Mouse (Mus musculus) forebrain, embryonic 13.5 days (tissue): ENCODE results near the gene Rnf128. TPM values are rescaled to one million over a fixed set of nuclear protein-coding genes. Genes with fewer than 3 reads are reported as not detected.

Experiments used
- ATAC-seq: fragments of 200-750 bp; cut with Nextera tagmentation; 2 replicates; pipeline ENCODE4 v1.8.0; 2017
- H3K27ac ChIP-seq: fragments of 300-500 bp; sonication (generic); 2 replicates; pipeline ENCODE4 v1.5.1; 2015; ENCODE audit warnings: inconsistent platforms, mild to moderate bottlenecking, moderate library complexity
- H3K27me3 ChIP-seq: fragments of 300-500 bp; sonication (generic); 2 replicates; pipeline ENCODE4 v1.6.1; 2015; ENCODE audit warnings: mild to moderate bottlenecking, inconsistent platforms
- H3K36me3 ChIP-seq: fragments of 300-500 bp; sonication (generic); 2 replicates; pipeline ENCODE4 v1.6.1; 2015; ENCODE audit warnings: mild to moderate bottlenecking, inconsistent platforms; ENCODE audit not compliant: poor library complexity, severe bottlenecking
- H3K4me1 ChIP-seq: fragments of 300-500 bp; sonication (generic); 2 replicates; pipeline ENCODE4 v1.6.1; 2015; ENCODE audit warnings: inconsistent platforms
- H3K4me2 ChIP-seq: fragments of 300-500 bp; sonication (generic); 2 replicates; pipeline ENCODE4 v1.6.1; 2015; ENCODE audit warnings: inconsistent platforms, mild to moderate bottlenecking, moderate library complexity
- H3K4me3 ChIP-seq: fragments of 300-500 bp; sonication (generic); 2 replicates; pipeline ENCODE4 v1.5.1; 2015; ENCODE audit warnings: mild to moderate bottlenecking, inconsistent platforms
- H3K9ac ChIP-seq: fragments of 300-500 bp; sonication (generic); 2 replicates; pipeline ENCODE4 v1.6.1; 2015; ENCODE audit warnings: mild to moderate bottlenecking, inconsistent platforms
- H3K9me3 ChIP-seq: fragments of 300-500 bp; sonication (generic); replicated peaks from 2 replicates; pipeline ENCODE4 v1.6.1; 2016; ENCODE audit warnings: inconsistent platforms
- WGBS: fragments of 180-500 bp; shearing (Covaris S2); methylation state at CpG from one replicate; pipeline ENCODE4 v1.1.7; 2015; 5-methylcytosine and 5-hydroxymethylcytosine counted together
- polyA plus RNA-seq: library from polyadenylated mRNA; unstranded; fragments of >200 nt; fragmentation: Nextera tagmentation; extraction: Ambion mirVana; gene quantifications from 2 replicates; pipeline ENCODE4 v1.2.1, GENCODE M21; 2015

Rnf128 gene
- polyA plus RNA-seq: 1.1 and 1.5 TPM in 2 replicates

GRCm38 (mm10) chrX:139562925-139563461 lies at the start of gene Rnf128:
TSS of gene Rnf128 (plus strand) at chrX:139563316.
- no peak within 1 kb of the TSS for H3K27ac ChIP-seq
- ATAC-seq: no peak
- no peaks in the 10 kb centered on the region for H3K36me3 ChIP-seq
- no peak within 1 kb of the TSS for H3K4me2 ChIP-seq
- H3K9me3 ChIP-seq: no peaks in the 10 kb centered on the region
- no peaks in the 10 kb centered on the region for H3K4me1 ChIP-seq
- 87% methylated on average over 8 of the region's 8 CpGs for WGBS
- 0 out of 2 replicates have a peak, but pooled peaks cover 4% of the 10 kb centered on the region for H3K27me3 ChIP-seq
- no peak within 1 kb of the TSS for H3K9ac ChIP-seq
- no peak within 1 kb of the TSS for H3K4me3 ChIP-seq

GRCm38 (mm10) chrX:139516156-139516555 lies 47.0 kb upstream of the Rnf128 start:
- ATAC-seq: no peak
- Histone ChIP-seq H3K27ac (no peak overlapping the region), H3K4me3 (no peak overlapping the region)

DNA sequence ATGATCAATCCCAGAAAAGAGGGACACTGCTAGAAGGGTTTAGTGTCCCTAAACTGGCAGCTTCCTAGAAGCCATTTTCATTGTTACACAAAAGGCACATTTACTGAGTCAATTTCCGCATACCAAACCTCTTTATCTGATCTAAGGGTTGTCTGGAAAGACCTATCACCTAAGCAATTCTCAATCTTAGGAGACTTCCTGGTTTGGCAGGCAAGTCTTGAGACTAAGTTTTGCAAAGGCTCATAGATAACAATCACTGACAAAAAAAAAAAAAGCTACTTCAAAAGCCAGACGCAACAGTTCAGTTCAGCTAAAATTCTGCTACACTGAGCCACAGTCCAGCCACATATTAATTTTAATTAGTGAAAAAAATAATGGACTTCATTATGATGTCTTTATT lies 43.9 kb upstream of the Rnf128 start:
- Histone ChIP-seq H3K9me3 (no peaks in the 10 kb centered on the region), H3K27ac (no peak overlapping the region), H3K27me3 (no peaks in the 10 kb centered on the region), H3K4me3 (no peak overlapping the region), H3K36me3 (no peaks in the 10 kb centered on the region), H3K4me1 (no peaks in the 10 kb centered on the region), H3K4me2 (no peak overlapping the region), H3K9ac (no peak overlapping the region)
- WGBS: 84% methylated on average over 2 of the region's 2 CpGs
- no peak for ATAC-seq

More at GRCm38 (mm10) chrX:139516156-139516555, 47.0 kb upstream of the Rnf128 start:
- H3K36me3 ChIP-seq: no peaks in the 10 kb centered on the region
- WGBS: 88% methylated on average over 2 of the region's 2 CpGs
- no peaks in the 10 kb centered on the region for H3K27me3 ChIP-seq
- no peak overlapping the region for H3K4me2 ChIP-seq
- no peaks in the 10 kb centered on the region for H3K9me3 ChIP-seq
- no peak overlapping the region for H3K9ac ChIP-seq
- H3K4me1 ChIP-seq: no peaks in the 10 kb centered on the region

DNA sequence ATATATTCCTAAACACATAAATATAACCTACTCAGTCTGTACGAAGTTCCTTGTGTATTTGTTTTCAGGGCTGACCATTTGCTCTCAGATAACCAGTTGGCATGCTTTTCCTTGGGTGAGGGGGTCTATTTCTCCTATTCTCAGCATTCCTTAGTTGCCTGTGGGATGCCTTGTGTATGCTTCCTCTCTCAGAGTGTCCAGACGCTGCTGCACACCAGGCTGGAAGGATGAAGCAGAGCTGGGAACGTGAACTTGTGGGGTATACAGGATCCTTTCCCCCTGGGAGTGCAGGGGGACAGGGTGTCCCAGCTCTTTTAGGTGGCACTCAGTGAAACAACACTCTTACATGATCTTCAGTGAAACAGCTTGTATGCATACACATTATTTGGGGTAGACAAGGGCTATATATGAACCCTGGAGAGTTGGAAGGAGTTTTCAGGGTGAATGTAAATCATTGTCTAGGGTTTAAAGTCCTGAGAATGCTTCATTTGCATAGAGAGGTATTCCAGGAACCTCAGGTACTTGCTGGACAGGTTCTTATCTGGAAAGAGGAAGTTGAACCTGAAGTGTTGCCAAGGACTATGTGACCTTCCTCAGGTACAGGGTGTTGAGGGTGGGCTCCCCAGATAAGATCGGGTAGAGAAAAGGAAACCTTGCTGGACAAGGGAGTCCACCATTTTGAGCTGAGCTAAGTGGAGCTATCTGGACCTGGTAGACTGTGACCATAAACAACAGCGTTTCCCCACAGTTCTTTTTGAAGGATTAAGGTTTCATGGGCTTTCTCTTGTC lies 38.6 kb upstream of the Rnf128 start:
- Histone ChIP-seq H3K4me2 (no peak overlapping the region), H3K9me3 (no peaks in the 10 kb centered on the region), H3K9ac (no peak overlapping the region), H3K36me3 (no peaks in the 10 kb centered on the region), H3K27me3 (no peaks in the 10 kb centered on the region), H3K27ac (no peak overlapping the region), H3K4me1 (no peaks in the 10 kb centered on the region), H3K4me3 (no peak overlapping the region)
- ATAC-seq: no peak
- 81% methylated on average over 5 of the region's 5 CpGs for WGBS

DNA sequence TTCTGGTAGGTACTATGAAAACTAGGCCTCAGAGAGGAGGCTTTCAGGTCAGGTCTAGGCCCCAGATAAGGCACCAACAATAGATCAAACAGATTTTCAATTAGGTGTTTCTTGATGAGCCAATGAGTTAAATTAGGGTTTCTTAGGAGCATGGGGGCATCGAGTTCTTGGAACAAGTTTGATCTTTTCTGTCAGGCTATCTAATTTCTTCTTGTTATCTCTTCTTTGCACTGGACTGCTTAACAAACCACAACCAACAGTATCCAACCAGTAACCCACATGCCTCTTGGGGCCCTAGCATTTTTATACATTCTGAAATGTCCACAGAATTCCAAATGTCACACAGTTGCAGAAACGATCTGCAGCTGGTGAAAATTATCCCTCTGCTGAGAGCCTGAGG lies 37.4 kb upstream of the Rnf128 start:
- Histone ChIP-seq H3K9me3 (no peaks in the 10 kb centered on the region), H3K36me3 (no peaks in the 10 kb centered on the region), H3K27ac (no peak overlapping the region), H3K4me3 (no peak overlapping the region), H3K4me1 (no peaks in the 10 kb centered on the region), H3K4me2 (no peak overlapping the region), H3K27me3 (no peaks in the 10 kb centered on the region), H3K9ac (no peak overlapping the region)
- no peak for ATAC-seq
- WGBS: 89% methylated on average over 2 of the region's 2 CpGs

- no peak for ATAC-seq
- Histone ChIP-seq H3K4me3 (no peak overlapping the region), H3K9me3 (no peaks in the 10 kb centered on the region), H3K4me1 (no peaks in the 10 kb centered on the region), H3K27ac (no peak overlapping the region), H3K36me3 (no peaks in the 10 kb centered on the region), H3K4me2 (no peak overlapping the region), H3K9ac (no peak overlapping the region), H3K27me3 (no peaks in the 10 kb centered on the region)
- 94% methylated on average over 4 of the region's 4 CpGs for WGBS
Measured at GRCm38 (mm10) chrX:139526984-139527383, 36.1 kb upstream of the Rnf128 start.

- no peak overlapping the region for H3K9ac ChIP-seq
- H3K27me3 ChIP-seq: no peaks in the 10 kb centered on the region
- no peak overlapping the region for H3K27ac ChIP-seq
- H3K36me3 ChIP-seq: no peaks in the 10 kb centered on the region
- ATAC-seq: no peak
- no peaks in the 10 kb centered on the region for H3K9me3 ChIP-seq
- H3K4me3 ChIP-seq: no peak overlapping the region
- H3K4me2 ChIP-seq: no peak overlapping the region
- no peaks in the 10 kb centered on the region for H3K4me1 ChIP-seq
Measured at GRCm38 (mm10) chrX:139529678-139530077, 33.4 kb upstream of the Rnf128 start.

- no peak overlapping the region for H3K9ac ChIP-seq
- H3K27me3 ChIP-seq: no peaks in the 10 kb centered on the region
- ATAC-seq: no peak
- WGBS: 78% methylated on average over 4 of the region's 4 CpGs
- H3K36me3 ChIP-seq: no peaks in the 10 kb centered on the region
- H3K4me3 ChIP-seq: no peak overlapping the region
- H3K27ac ChIP-seq: no peak overlapping the region
- no peaks in the 10 kb centered on the region for H3K9me3 ChIP-seq
- no peaks in the 10 kb centered on the region for H3K4me1 ChIP-seq
- no peak overlapping the region for H3K4me2 ChIP-seq
Measured at GRCm38 (mm10) chrX:139532293-139532692, 30.8 kb upstream of the Rnf128 start.

DNA sequence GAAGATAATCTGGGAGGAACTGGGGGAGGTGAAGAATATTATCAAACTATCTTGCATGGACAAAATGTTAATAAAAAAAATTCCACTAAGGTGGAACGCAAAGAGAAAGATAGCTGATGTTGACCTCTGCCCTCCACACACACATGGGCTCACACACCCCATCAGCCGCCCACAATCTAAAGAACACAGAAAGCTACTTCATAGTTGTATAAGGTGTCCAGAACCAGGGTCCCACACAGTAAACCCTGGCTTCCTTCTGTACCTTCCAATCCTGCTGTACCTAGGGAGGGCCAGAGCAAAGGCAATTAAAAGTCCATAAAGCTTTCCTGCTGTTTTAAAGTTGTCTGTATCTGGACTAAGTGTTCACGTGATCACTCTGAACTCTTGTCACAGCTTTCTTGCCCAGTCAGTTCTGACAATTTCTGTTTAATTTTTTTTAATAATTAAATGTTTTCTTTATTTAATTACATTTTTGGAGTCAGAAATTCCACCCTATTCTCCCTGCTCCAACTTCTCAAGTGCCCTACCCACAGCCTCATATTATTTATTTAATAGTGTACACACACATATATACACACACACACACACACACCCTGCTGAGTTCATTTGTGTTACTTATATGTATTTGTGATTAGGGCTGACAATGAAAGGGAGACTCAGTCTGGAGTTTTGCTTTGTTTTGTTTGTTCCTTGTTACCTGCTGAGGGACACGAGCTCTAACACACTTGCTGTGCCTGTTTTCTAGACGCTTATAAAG lies 25.3 kb upstream of the Rnf128 start:
- H3K4me2 ChIP-seq: no peak overlapping the region
- no peaks in the 10 kb centered on the region for H3K36me3 ChIP-seq
- no peak overlapping the region for H3K27ac ChIP-seq
- no peak overlapping the region for H3K4me3 ChIP-seq
- H3K9ac ChIP-seq: no peak overlapping the region
- H3K9me3 ChIP-seq: no peaks in the 10 kb centered on the region
- no peak for ATAC-seq
- 84% methylated on average over 5 of the region's 5 CpGs for WGBS
- H3K4me1 ChIP-seq: no peaks in the 10 kb centered on the region
- no peaks in the 10 kb centered on the region for H3K27me3 ChIP-seq

- Histone ChIP-seq H3K4me1 (no peaks in the 10 kb centered on the region), H3K27ac (no peak overlapping the region), H3K27me3 (no peaks in the 10 kb centered on the region), H3K4me3 (no peak overlapping the region), H3K9ac (no peak overlapping the region), H3K36me3 (no peaks in the 10 kb centered on the region), H3K4me2 (no peak overlapping the region), H3K9me3 (no peaks in the 10 kb centered on the region)
- WGBS: 87% methylated on average over 7 of the region's 7 CpGs
- no peak for ATAC-seq
Measured at GRCm38 (mm10) chrX:139543726-139544125, 19.4 kb upstream of the Rnf128 start.

- H3K27ac ChIP-seq: no peak overlapping the region
- no peak for ATAC-seq
Measured at GRCm38 (mm10) chrX:139550456-139550855, 12.7 kb upstream of the Rnf128 start.

GRCm38 (mm10) chrX:139552090-139552489 lies 11.0 kb upstream of the Rnf128 start:
- no peaks in the 10 kb centered on the region for H3K4me1 ChIP-seq
- H3K36me3 ChIP-seq: no peaks in the 10 kb centered on the region
- H3K9me3 ChIP-seq: no peaks in the 10 kb centered on the region
- no peak for ATAC-seq
- H3K4me2 ChIP-seq: no peak overlapping the region
- WGBS: 89% methylated on average over 2 of the region's 2 CpGs
- no peak overlapping the region for H3K27ac ChIP-seq
- no peaks in the 10 kb centered on the region for H3K27me3 ChIP-seq
- no peak overlapping the region for H3K9ac ChIP-seq
- H3K4me3 ChIP-seq: no peak overlapping the region

More at GRCm38 (mm10) chrX:139550456-139550855, 12.7 kb upstream of the Rnf128 start:
- H3K4me3 ChIP-seq: no peak overlapping the region
- H3K9ac ChIP-seq: no peak overlapping the region
- H3K9me3 ChIP-seq: no peaks in the 10 kb centered on the region
- 83% methylated on average over 5 of the region's 5 CpGs for WGBS
- H3K36me3 ChIP-seq: no peaks in the 10 kb centered on the region
- H3K4me2 ChIP-seq: no peak overlapping the region
- no peaks in the 10 kb centered on the region for H3K27me3 ChIP-seq
- H3K4me1 ChIP-seq: no peaks in the 10 kb centered on the region
